Mouse (Mus musculus): ENCODE measurements around the gene Pced1b. TPM values are rescaled to one million over a fixed set of nuclear protein-coding genes. Genes with fewer than 3 reads are reported as not detected.
"Not testable (repeated sequence)": the region's sequence is repeated elsewhere in the genome, so short reads cannot be mapped to it uniquely, and the experiment has no call there.

The Pced1b gene
- polyA plus RNA-seq, 1 experiment, result 3.5 TPM

- TF ChIP-seq CTCF (IDR thresholded peaks at IDR 0.05; ENCODE audit: low read depth, low read length) (no peak), POLR2A (IDR thresholded peaks at IDR 0.05; ENCODE audit: borderline replicate concordance, low read depth, low read length) (no peak)
- Histone ChIP-seq H3K4me1 (ENCODE audit: control insufficient read depth, insufficient read depth, low read length) (peaks cover 7% of the 10 kb centered on the region), H3K4me3 (ENCODE audit: insufficient read depth, low read length) (no peak overlapping the region), H3K27ac (ENCODE audit: insufficient read depth, low read depth, low read length) (no peak overlapping the region)
Measured at GRCm38 (mm10) chr15:97346897-97347296, 100.0 kb downstream of the Pced1b start.

DNA sequence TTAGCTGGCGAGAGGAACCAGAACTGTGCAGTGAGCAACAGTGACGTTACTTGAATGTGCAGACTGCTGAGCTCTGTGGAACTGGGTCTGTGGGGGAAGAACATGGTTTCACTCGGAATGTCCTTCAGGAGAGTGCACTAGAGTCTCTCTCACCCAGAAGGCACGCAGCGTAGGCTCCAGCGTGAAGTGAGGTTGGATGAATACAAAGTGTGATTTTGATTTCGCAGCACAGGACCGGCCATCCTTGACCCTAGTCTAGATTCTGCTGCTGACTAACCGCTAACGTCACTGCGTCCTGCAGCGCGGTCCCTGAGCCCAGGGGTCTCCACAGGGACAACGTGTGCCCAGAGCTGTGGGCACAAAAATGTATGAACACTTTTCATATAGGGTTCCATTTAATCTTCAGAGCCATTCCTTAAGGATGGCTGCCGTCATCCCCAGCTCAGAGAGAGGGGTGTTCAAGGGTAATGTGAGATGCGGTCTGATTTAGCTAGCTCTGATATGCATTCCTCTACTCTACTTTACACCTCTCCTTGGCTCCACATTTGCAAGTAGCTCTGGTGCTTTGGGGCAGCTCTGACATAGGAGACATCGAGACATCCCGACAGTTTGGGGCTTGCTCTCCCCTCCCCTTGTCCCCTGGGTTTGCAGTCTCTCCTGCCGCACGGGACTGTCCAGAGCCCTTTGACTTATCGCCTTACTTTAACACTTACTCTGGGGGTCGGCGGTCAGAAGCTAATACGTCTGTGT, 101.8 kb downstream of the Pced1b start:
- no peak overlapping the region for H3K4me3 ChIP-seq (ENCODE audit: insufficient read depth, low read length)
- H3K27ac ChIP-seq (ENCODE audit: insufficient read depth, low read depth, low read length), result no peak overlapping the region
- TF ChIP-seq CTCF (IDR thresholded peaks at IDR 0.05; ENCODE audit: low read depth, low read length) (no peak), POLR2A (IDR thresholded peaks at IDR 0.05; ENCODE audit: borderline replicate concordance, low read depth, low read length) (no peak)
- peaks cover 3% of the 10 kb centered on the region for H3K4me1 ChIP-seq (ENCODE audit: control insufficient read depth, insufficient read depth, low read length)

- H3K27ac ChIP-seq (ENCODE audit: insufficient read depth, low read depth, low read length), result no peak overlapping the region
- no peak overlapping the region for H3K4me3 ChIP-seq (ENCODE audit: insufficient read depth, low read length)
- TF ChIP-seq POLR2A (IDR thresholded peaks at IDR 0.05; ENCODE audit: borderline replicate concordance, low read depth, low read length), result no peak
- TF ChIP-seq CTCF (IDR thresholded peaks at IDR 0.05; ENCODE audit: low read depth, low read length), result no peak
- peaks cover 3% of the 10 kb centered on the region for H3K4me1 ChIP-seq (ENCODE audit: control insufficient read depth, insufficient read depth, low read length)
Measured at GRCm38 (mm10) chr15:97350528-97350927, 103.6 kb downstream of the Pced1b start.

DNA sequence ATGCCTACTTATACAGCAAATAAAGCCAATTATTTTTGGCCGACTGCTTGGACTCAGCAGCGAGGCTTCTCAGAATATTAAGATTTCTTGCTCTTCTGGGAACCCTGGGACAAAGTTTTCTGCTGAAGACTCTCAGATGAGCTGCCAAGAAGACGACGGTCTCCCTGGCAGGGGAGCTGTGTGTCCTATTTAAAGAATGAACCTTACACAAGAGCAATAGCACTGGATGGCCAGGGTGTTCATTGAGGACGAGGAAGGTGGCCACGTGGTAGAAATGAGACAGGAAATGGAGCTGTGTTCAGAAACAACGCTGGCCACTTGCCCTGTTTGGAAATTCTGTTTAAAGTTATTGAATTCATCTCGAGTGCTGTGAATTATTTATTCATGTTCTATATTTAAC, 104.1 kb downstream of the Pced1b start:
- Histone ChIP-seq H3K4me1 (ENCODE audit: control insufficient read depth, insufficient read depth, low read length) (peaks cover 5% of the 10 kb centered on the region), H3K27ac (ENCODE audit: insufficient read depth, low read depth, low read length) (no peak overlapping the region), H3K4me3 (ENCODE audit: insufficient read depth, low read length) (no peak overlapping the region)
- TF ChIP-seq POLR2A (IDR thresholded peaks at IDR 0.05; ENCODE audit: borderline replicate concordance, low read depth, low read length), result no peak
- no peak for TF ChIP-seq CTCF (IDR thresholded peaks at IDR 0.05; ENCODE audit: low read depth, low read length)

DNA sequence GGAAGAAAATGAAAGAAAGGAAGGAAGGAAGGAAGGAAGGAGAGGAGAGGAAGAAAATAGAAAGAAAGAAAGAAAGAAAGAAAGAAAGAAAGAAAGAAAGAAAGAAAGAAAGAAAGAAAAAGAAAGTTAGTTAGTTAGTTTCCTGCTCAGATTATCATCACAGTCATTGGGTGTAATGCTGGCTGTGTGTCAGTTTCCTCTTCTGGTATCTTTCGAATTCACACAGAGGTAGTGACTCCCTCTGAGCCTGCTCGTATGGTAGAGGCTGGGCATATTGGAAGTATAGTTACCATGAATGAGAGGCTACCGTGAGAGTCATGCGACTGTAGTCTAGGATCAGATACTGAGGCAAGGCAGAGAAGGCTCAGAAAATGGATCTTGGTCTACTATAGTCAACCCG, 104.8 kb downstream of the Pced1b start:
- Histone ChIP-seq H3K4me1 (ENCODE audit: control insufficient read depth, insufficient read depth, low read length) (peaks cover 6% of the 10 kb centered on the region), H3K27ac (ENCODE audit: insufficient read depth, low read depth, low read length) (no peak overlapping the region), H3K4me3 (ENCODE audit: insufficient read depth, low read length) (no peak overlapping the region)
- no peak for TF ChIP-seq POLR2A (IDR thresholded peaks at IDR 0.05; ENCODE audit: borderline replicate concordance, low read depth, low read length)
- no peak for TF ChIP-seq CTCF (IDR thresholded peaks at IDR 0.05; ENCODE audit: low read depth, low read length)

DNA sequence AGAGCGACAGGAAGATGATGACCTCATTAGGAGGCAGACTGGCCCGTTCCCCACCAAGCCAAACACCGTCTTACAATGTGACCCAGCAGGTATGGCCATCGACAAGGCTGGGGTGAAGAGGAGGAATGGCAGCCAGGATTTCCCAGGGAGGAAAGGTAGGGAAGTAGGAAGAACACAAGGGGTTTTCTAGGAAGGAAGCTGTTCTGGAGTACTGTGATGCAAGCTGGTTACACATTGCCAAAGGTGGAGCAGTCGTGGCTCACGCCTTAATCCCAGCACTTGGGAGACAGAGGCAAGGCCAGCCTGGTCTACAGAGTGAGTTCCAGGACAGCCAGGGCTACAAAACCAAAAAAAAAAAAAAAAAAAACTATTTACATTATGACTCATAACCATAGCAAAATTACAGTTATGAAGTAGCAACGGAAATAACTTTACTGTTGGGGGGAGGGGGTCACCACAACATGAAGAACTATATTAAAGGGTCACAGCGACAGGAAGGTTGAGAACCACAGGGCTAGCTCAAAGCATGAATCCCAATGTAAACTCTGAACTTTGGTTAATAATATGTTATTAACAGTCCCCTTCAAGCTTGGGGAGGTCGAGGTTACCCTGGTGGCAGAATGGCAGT, 108.9 kb downstream of the Pced1b start:
- H3K4me1 ChIP-seq (ENCODE audit: control insufficient read depth, insufficient read depth, low read length), result peaks cover 12% of the 10 kb centered on the region
- TF ChIP-seq CTCF (IDR thresholded peaks at IDR 0.05; ENCODE audit: low read depth, low read length) (no peak), POLR2A (IDR thresholded peaks at IDR 0.05; ENCODE audit: borderline replicate concordance, low read depth, low read length) (no peak)
- H3K27ac ChIP-seq (ENCODE audit: insufficient read depth, low read depth, low read length), result no peak overlapping the region
- no peak overlapping the region for H3K4me3 ChIP-seq (ENCODE audit: insufficient read depth, low read length)

GRCm38 (mm10) chr15:97357016-97357415, 110.1 kb downstream of the Pced1b start:
- H3K4me3 ChIP-seq (ENCODE audit: insufficient read depth, low read length), result no peak overlapping the region
- TF ChIP-seq CTCF (IDR thresholded peaks at IDR 0.05; ENCODE audit: low read depth, low read length), result no peak
- TF ChIP-seq POLR2A (IDR thresholded peaks at IDR 0.05; ENCODE audit: borderline replicate concordance, low read depth, low read length), result no peak
- peaks cover 11% of the 10 kb centered on the region for H3K4me1 ChIP-seq (ENCODE audit: control insufficient read depth, insufficient read depth, low read length)
- H3K27ac ChIP-seq (ENCODE audit: insufficient read depth, low read depth, low read length), result no peak overlapping the region

GRCm38 (mm10) chr15:97360842-97361770, 114.2 kb downstream of the Pced1b start:
- TF ChIP-seq CTCF (IDR thresholded peaks at IDR 0.05; ENCODE audit: low read depth, low read length) (no peak), POLR2A (IDR thresholded peaks at IDR 0.05; ENCODE audit: borderline replicate concordance, low read depth, low read length) (no peak)
- peak overlapping the region; percentile 92 for H3K27ac ChIP-seq (ENCODE audit: insufficient read depth, low read depth, low read length)
- peaks cover 14% of the 10 kb centered on the region for H3K4me1 ChIP-seq (ENCODE audit: control insufficient read depth, insufficient read depth, low read length)
- H3K4me3 ChIP-seq (ENCODE audit: insufficient read depth, low read length), result peak overlapping the region; percentile 77

DNA sequence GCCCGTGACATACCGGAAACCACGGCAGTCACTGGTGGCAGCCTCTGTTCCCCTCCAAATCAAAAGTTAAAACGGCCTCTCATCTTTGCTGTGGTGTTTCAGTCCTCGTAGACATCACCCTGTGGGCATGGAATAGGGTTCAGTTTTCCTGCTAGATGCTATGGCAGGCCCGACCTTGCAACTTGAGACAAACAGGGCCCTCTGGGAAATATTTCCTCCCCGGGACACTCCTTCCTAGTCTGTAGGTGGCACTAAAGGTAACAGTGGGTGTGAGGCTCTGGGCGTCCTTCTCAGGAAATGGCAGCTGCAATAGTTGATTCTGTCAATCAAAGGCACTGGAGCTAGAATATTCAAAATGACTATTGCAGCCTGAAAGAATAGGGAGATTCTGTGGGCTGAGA, 114.9 kb downstream of the Pced1b start:
- TF ChIP-seq CTCF (IDR thresholded peaks at IDR 0.05; ENCODE audit: low read depth, low read length) (peak; percentile 16; the same call in 1 of the 2 replicates), POLR2A (IDR thresholded peaks at IDR 0.05; ENCODE audit: borderline replicate concordance, low read depth, low read length) (no peak)
- peaks cover 14% of the 10 kb centered on the region for H3K4me1 ChIP-seq (ENCODE audit: control insufficient read depth, insufficient read depth, low read length)
- peak overlapping the region; percentile 92 for H3K27ac ChIP-seq (ENCODE audit: insufficient read depth, low read depth, low read length)
- peak overlapping the region; percentile 77 for H3K4me3 ChIP-seq (ENCODE audit: insufficient read depth, low read length)

DNA sequence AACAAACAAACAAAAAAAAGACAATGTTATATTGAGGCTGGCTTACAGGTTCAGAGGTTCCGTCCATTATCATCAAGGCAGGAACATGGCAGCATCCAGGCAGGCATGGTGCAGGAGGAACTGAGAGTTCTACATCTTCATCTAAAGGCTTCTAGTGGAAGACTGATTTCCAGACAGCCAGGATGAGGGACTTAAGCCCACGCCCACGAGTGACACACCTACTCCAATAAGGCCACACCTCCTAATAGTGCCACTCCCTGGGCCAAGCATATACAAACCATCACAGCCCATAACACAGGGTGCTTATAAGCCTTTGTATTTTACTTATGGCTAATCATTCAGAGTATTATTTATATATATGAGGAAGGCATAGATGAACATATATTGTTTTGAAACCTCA, 117.4 kb downstream of the Pced1b start:
- peaks cover 14% of the 10 kb centered on the region for H3K4me1 ChIP-seq (ENCODE audit: control insufficient read depth, insufficient read depth, low read length)
- H3K4me3 ChIP-seq (ENCODE audit: insufficient read depth, low read length); H3K27ac ChIP-seq (ENCODE audit: insufficient read depth, low read depth, low read length): not testable (repeated sequence)
